Mouse (Mus musculus) kidney, embryonic 14.5 days (tissue): ENCODE results near the gene Spata25. TPM values are rescaled to one million over a fixed set of nuclear protein-coding genes. Genes with fewer than 3 reads are reported as not detected.
"Not testable (repeated sequence)": the region's sequence is repeated elsewhere in the genome, so short reads cannot be mapped to it uniquely, and the experiment has no call there.

Experiments
- ATAC-seq: fragments of 200-750 bp; cut with Nextera tagmentation; 2 replicates; pipeline ENCODE4 v1.8.0; 2017; ENCODE audit warnings: moderate number of reproducible peaks, mild to moderate bottlenecking, moderate TSS enrichment, moderate library complexity; ENCODE audit not compliant: low FRiP score, low TSS enrichment
- H3K27ac ChIP-seq: fragments of 300-500 bp; sonication (generic); 2 replicates; pipeline ENCODE4 v1.5.1; 2014; ENCODE audit warnings: low read depth, mild to moderate bottlenecking, low read length, moderate library complexity, mixed read lengths
- H3K27me3 ChIP-seq: fragments of 300-500 bp; sonication (generic); 2 replicates; pipeline ENCODE4 v1.6.1; 2014; ENCODE audit warnings: mild to moderate bottlenecking, low read length; ENCODE audit not compliant: control insufficient read depth, insufficient read depth
- H3K36me3 ChIP-seq: fragments of 300-500 bp; sonication (generic); 2 replicates; pipeline ENCODE4 v1.6.1; 2014; ENCODE audit warnings: low read length, mixed read lengths; ENCODE audit not compliant: control insufficient read depth, insufficient read depth
- H3K4me1 ChIP-seq: fragments of 300-500 bp; sonication (generic); 2 replicates; pipeline ENCODE4 v1.6.1; 2014; ENCODE audit warnings: low read length, mixed read lengths; ENCODE audit not compliant: control insufficient read depth, insufficient read depth
- H3K4me2 ChIP-seq: fragments of 300-500 bp; sonication (generic); replicated peaks from 2 replicates; pipeline ENCODE4 v1.6.1; 2014; ENCODE audit warnings: low read depth, mild to moderate bottlenecking, low read length
- H3K4me3 ChIP-seq: fragments of 300-500 bp; sonication (generic); 2 replicates; pipeline ENCODE4 v1.5.1; 2014; ENCODE audit warnings: mild to moderate bottlenecking, low read length
- H3K9ac ChIP-seq: fragments of 300-500 bp; sonication (generic); 2 replicates; pipeline ENCODE4 v1.6.1; 2014; ENCODE audit warnings: low read depth, mild to moderate bottlenecking, low read length, moderate library complexity
- H3K9me3 ChIP-seq: fragments of 300-500 bp; sonication (generic); 2 replicates; pipeline ENCODE4 v1.6.1; 2016; ENCODE audit warnings: low read length; ENCODE audit not compliant: control insufficient read depth
- WGBS: fragments of 180-500 bp; shearing (Covaris S2); extraction: QIAGEN DNeasy Blood & Tissue Kit; methylation state at CpG from one replicate; pipeline ENCODE4 v1.1.7; 2014; 5-methylcytosine and 5-hydroxymethylcytosine counted together
- polyA plus RNA-seq: library from polyadenylated mRNA; unstranded; fragments of >200 nt; fragmentation: Nextera tagmentation; extraction: Ambion mirVana; gene quantifications from 2 replicates; pipeline ENCODE4 v1.2.1, GENCODE M21; 2014

Gene Spata25
- polyA plus RNA-seq = not detected in 2 replicates

DNA sequence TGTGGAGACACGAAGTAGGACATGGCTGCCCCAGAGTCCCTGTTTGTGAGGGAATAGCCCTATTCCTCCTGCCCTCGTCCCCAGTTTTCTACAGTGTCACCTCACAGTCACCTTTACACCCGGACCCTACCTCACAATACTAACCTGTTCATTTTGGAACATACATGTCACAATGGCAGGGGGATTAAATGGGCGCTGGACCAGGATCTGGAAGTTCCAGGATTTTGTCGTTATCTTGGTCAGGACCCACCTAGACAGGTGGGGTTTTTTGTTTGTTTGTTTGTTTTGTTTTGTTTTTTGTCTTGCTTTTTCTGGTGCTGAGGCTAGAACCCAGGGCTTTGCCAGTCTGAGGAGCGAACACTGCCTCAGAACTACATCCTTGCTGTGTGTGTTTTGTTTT is at the start of gene Spata25:
Gene Spata25, minus strand, starts transcription at position 101 of the 400 bp plus-strand sequence.
- H3K4me2 ChIP-seq = no peak within 1 kb of the TSS
- H3K9me3 ChIP-seq = no peaks in the 10 kb centered on the region
- no peak within 1 kb of the TSS for H3K27ac ChIP-seq
- H3K4me1 ChIP-seq = peaks cover 10% of the 10 kb centered on the region
- no peaks in the 10 kb centered on the region for H3K27me3 ChIP-seq
- no peak for ATAC-seq
- WGBS = 87% methylated on average over 6 of the region's 6 CpGs
- no peak within 1 kb of the TSS for H3K9ac ChIP-seq
- H3K4me3 ChIP-seq = no peak within 1 kb of the TSS
- peaks cover 38% of the 10 kb centered on the region for H3K36me3 ChIP-seq

DNA sequence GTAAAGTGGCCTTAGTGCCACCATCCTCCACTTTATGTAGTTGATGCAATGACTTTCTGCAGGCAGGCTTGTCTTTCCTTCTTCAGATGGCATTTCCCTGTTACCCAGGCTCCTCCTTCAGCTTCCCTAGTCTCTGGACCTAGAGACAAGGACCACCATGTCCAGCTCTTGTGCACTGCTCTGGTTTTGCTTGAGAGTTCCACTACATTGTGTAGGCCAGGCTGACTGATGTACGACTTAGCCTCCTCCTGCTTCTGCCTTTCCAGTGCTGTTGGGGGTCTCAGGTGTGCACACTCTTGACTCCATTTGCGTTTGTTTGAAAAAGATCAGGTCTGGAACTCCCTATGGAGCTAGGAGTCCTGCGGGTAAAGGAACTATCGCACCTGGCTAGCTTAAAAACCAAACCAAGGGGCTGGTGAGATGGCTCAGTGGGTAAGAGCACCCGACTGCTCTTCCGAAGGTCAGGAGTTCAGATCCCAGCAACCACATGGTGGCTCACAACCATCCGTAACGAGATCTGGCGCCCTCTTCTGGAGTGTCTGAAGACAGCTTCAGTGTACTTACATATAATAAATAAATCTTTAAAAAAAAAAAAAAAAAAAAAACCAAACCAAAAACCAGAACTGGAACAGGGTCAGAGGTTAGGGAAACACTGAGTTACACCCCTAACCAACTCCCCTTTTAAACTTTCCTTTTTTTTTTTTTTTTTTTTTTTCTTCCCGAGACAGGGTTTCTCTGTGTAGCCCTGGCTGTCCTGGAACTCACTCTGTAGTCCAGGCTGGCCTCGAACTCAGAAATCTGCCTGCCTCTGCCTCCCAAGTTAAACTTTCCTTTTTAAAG is 49.3 kb upstream of the Spata25 start:
- peak overlapping the region; percentile 96 for H3K4me3 ChIP-seq
- ATAC-seq, H3K9ac ChIP-seq, H3K27ac ChIP-seq, H3K36me3 ChIP-seq, H3K9me3 ChIP-seq, H3K27me3 ChIP-seq: not testable (repeated sequence)
- peak overlapping the region; percentile 94 for H3K4me2 ChIP-seq
- WGBS = 75% methylated on average over 10 of the region's 11 CpGs
- peaks cover 30% of the 10 kb centered on the region for H3K4me1 ChIP-seq

DNA sequence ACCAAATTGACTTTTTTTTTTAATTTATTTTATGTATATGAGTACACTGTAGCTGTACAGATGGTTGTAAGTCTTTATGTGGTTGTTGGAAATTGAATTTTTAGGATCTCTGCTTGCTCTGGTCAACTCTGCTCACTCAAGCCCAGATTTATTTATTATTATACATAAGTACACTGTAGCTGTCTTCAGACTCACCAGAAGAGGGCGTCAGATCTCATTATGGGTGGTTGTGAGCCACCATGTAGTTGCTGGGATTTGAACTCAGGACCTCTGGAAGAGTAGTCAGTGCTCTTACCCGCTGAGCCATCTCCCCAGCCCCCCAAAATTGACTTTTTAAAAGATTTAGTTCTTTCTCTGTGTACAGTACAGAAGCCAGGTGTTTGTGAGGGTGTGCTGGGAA is 47.3 kb upstream of the Spata25 start:
- not testable (repeated sequence) for H3K9ac ChIP-seq, H3K27me3 ChIP-seq, H3K36me3 ChIP-seq, H3K4me2 ChIP-seq, H3K9me3 ChIP-seq, ATAC-seq, H3K4me3 ChIP-seq
- 56% methylated on average over 2 of the region's 2 CpGs for WGBS
- Histone ChIP-seq H3K27ac (peak overlapping the region; percentile 79; the same call in 1 of the 2 replicates), H3K4me1 (peaks cover 26% of the 10 kb centered on the region)

DNA sequence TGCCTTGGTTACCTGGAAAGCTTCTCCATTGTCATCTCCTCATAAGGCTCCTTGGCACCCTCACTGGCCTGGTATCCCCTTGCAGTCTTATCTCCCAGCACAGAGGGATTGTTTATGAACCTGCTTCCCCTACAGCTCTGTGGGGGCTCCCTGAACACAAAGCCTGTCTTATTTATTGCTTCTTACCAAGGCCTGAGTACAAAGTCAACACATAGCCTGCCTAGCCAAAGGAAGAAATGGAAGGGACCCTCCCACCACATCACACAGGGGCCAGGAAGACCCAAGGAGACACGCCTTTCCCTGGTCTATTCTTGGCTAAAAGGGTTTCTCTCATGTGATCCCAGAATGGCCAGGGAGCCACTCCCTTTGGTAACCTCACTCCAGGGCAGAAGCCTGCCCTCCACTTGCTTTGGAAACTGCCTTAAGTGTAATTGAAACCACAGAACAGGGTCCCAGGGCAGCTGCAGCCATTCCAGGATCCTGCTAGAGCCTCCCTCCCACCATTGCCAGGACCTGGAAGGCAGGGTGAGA is 46.0 kb upstream of the Spata25 start:
- peaks cover 20% of the 10 kb centered on the region for H3K4me1 ChIP-seq
- no peak overlapping the region for H3K4me2 ChIP-seq
- WGBS = 5% methylated on average over 1 of the region's 1 CpGs
- peaks cover 4% of the 10 kb centered on the region; the same call in 1 of the 2 replicates for H3K36me3 ChIP-seq
- H3K4me3 ChIP-seq = no peak overlapping the region
- H3K9ac ChIP-seq = no peak overlapping the region
- no peaks in the 10 kb centered on the region for H3K27me3 ChIP-seq
- peak overlapping the region; percentile 79 for H3K27ac ChIP-seq
- H3K9me3 ChIP-seq = no peaks in the 10 kb centered on the region
- peak; percentile 53 for ATAC-seq

DNA sequence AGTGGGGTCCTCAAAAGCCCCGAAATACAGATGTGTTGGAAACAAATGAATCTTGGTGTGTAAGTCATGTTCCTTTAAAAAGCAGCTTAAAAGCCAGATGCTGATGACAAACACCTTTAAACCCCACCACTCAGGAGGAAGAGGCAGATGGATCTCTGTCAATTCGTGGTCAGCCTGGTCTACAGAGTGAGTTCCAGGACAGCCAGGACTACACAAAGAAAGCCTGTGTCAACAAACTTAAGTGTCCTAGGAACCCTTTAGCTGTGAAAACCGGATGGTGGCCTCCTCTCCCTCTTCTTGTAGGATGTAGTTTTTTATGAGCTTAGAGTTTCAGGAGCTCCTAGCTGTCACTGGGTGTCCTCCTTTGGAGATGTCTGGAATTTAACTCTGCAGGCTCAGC is 45.3 kb upstream of the Spata25 start:
- Histone ChIP-seq H3K27me3 (no peaks in the 10 kb centered on the region), H3K4me2 (no peak overlapping the region), H3K4me1 (peaks cover 20% of the 10 kb centered on the region), H3K27ac (peak overlapping the region; percentile 79; the same call in 1 of the 2 replicates), H3K9ac (no peak overlapping the region), H3K4me3 (no peak overlapping the region), H3K9me3 (no peaks in the 10 kb centered on the region), H3K36me3 (peaks cover 4% of the 10 kb centered on the region; the same call in 1 of the 2 replicates)
- ATAC-seq = no peak
- 45% methylated on average over 3 of the region's 3 CpGs for WGBS

DNA sequence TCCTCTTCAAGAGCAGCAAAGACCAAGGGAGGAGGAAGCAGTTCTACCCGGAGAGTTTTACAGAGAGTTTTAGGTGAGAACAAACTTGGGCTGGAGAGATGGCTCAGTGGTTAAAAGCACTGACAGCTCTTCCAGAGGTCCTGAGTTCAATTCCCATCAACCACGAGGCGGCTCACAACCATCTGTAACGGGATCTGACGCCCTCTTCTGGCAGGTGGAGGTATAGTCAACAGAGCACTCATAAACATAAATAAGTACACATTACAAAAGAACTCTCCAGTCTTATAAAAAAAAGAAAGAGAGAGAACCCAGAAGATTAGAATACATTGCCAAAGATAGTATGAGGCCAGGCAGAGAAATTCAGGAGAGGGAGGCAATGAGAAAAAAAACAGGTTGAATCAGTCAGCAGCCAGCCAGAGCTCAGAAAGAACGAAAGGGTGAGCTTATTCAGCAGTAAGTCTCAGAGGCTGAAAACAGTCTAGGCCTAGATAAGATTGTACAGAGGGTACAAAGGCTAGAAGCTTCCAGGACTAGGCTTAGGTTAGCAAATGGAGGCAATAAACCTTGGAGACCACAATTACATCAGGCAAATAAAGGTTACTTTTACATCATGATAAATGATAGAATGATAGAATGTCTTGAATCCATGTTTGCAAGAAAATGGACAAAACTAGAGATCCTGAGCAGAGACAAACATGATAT is 43.4 kb upstream of the Spata25 start:
- Histone ChIP-seq H3K9me3 (peaks cover 4% of the 10 kb centered on the region; the same call in 1 of the 2 replicates), H3K4me2 (no peak overlapping the region), H3K36me3 (no peaks in the 10 kb centered on the region), H3K27ac (no peak overlapping the region), H3K4me3 (no peak overlapping the region), H3K9ac (no peak overlapping the region), H3K4me1 (peaks cover 20% of the 10 kb centered on the region), H3K27me3 (no peaks in the 10 kb centered on the region)
- WGBS = 65% methylated on average over 6 of the region's 6 CpGs
- ATAC-seq = no peak

DNA sequence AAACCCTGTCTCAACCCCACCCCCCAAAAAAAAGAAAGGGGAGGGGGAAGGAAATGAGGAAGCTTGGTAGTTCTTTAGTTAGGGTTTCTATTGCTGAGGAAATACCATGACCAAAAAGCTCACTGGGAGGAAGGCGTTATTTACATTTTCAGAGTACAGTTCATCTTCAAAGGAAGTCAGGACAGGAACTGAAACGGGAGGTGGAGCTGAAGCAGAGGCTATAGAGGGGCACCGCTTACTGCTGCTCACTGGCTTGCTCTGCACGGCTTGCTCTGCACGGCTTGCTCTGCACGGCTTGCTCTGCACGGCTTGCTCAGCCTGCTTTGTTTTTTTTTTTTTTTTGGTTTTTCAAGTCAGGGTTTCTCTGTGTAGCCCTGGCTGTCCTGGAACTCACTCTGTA is 40.2 kb upstream of the Spata25 start:
- H3K4me2 ChIP-seq = no peak overlapping the region
- ATAC-seq = no peak
- no peak overlapping the region for H3K27ac ChIP-seq
- peaks cover 4% of the 10 kb centered on the region; the same call in 1 of the 2 replicates for H3K9me3 ChIP-seq
- no peaks in the 10 kb centered on the region for H3K36me3 ChIP-seq
- H3K27me3 ChIP-seq = no peaks in the 10 kb centered on the region
- no peak overlapping the region for H3K9ac ChIP-seq
- H3K4me3 ChIP-seq = no peak overlapping the region
- peaks cover 6% of the 10 kb centered on the region; the same call in 1 of the 2 replicates for H3K4me1 ChIP-seq
- WGBS = 66% methylated on average over 7 of the region's 7 CpGs

DNA sequence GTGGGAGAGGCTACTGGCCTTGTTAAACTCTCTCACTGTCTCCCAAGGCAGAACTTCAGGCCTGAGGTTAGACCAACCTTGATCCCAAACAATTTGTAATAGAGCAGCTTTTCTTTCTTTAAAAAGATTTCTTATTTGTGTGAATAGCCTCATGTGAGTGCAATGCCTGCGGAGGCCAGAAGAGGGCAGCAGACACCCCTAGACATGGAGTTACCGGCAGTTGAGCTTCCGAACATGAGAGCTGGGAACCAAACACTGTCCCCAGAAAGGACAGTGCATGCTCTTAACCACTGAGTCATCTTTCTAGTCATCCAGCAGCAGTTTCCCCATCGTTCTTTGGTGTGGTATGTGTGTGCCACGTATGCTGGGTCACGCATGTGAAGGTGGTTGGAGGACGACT is 39.2 kb upstream of the Spata25 start:
- H3K9ac ChIP-seq = no peak overlapping the region
- H3K4me1 ChIP-seq = peaks cover 8% of the 10 kb centered on the region; the same call in 1 of the 2 replicates
- no peak overlapping the region for H3K4me2 ChIP-seq
- H3K27me3 ChIP-seq = no peaks in the 10 kb centered on the region
- no peaks in the 10 kb centered on the region for H3K36me3 ChIP-seq
- H3K4me3 ChIP-seq = no peak overlapping the region
- 93% methylated on average over 7 of the region's 7 CpGs for WGBS
- no peak for ATAC-seq
- H3K27ac ChIP-seq = peak overlapping the region; percentile 32; the same call in 1 of the 2 replicates
- H3K9me3 ChIP-seq = peaks cover 4% of the 10 kb centered on the region; the same call in 1 of the 2 replicates
